Mouse (Mus musculus) heart, embryonic 12.5 days (tissue): ENCODE data around the gene Lyzl4. TPM values are rescaled to one million over a fixed set of nuclear protein-coding genes. Genes with fewer than 3 reads are reported as not detected.

Source experiments
- ATAC-seq: fragments of 200-750 bp; cut with Nextera tagmentation; 2 replicates; pipeline ENCODE4 v1.8.0; 2017; ENCODE audit warnings: moderate TSS enrichment, moderate library complexity; ENCODE audit not compliant: insufficient number of reproducible peaks, low FRiP score
- H3K27ac ChIP-seq: fragments of 300-500 bp; sonication (generic); 2 replicates; pipeline ENCODE4 v1.5.1; 2016; ENCODE audit warnings: mild to moderate bottlenecking, moderate library complexity; ENCODE audit not compliant: poor library complexity, severe bottlenecking
- H3K27me3 ChIP-seq: fragments of 300-500 bp; sonication (generic); replicated peaks from 2 replicates; pipeline ENCODE4 v1.6.1; 2016; ENCODE audit warnings: mild to moderate bottlenecking, moderate library complexity
- H3K36me3 ChIP-seq: fragments of 300-500 bp; sonication (generic); 2 replicates; pipeline ENCODE4 v1.6.1; 2016; ENCODE audit warnings: mild to moderate bottlenecking, moderate library complexity
- H3K4me1 ChIP-seq: fragments of 300-500 bp; sonication (generic); replicated peaks from 2 replicates; pipeline ENCODE4 v1.6.1; 2016; ENCODE audit warnings: mild to moderate bottlenecking
- H3K4me2 ChIP-seq: fragments of 300-500 bp; sonication (generic); 2 replicates; pipeline ENCODE4 v1.6.1; 2016; ENCODE audit warnings: mild to moderate bottlenecking, moderate library complexity
- H3K4me3 ChIP-seq: fragments of 300-500 bp; sonication (generic); 2 replicates; pipeline ENCODE4 v1.5.1; 2016; ENCODE audit warnings: mild to moderate bottlenecking
- H3K9ac ChIP-seq: fragments of 300-500 bp; sonication (generic); 2 replicates; pipeline ENCODE4 v1.6.1; 2016; ENCODE audit warnings: mild to moderate bottlenecking, moderate library complexity
- H3K9me3 ChIP-seq: fragments of 300-500 bp; sonication (generic); replicated peaks from 2 replicates; pipeline ENCODE4 v1.6.1; 2016; ENCODE audit warnings: mild to moderate bottlenecking, moderate library complexity
- WGBS: fragments of 180-500 bp; shearing (Covaris S2); methylation state at CpG from one replicate; pipeline ENCODE4 v1.1.7; 2016; 5-methylcytosine and 5-hydroxymethylcytosine counted together
- polyA plus RNA-seq: library from polyadenylated mRNA; unstranded; fragments of >200 nt; fragmentation: Nextera tagmentation; extraction: Ambion mirVana; gene quantifications from 2 replicates; pipeline ENCODE4 v1.2.1, GENCODE M21; 2016

Lyzl4 gene
- not detected in 2 replicates for polyA plus RNA-seq

DNA sequence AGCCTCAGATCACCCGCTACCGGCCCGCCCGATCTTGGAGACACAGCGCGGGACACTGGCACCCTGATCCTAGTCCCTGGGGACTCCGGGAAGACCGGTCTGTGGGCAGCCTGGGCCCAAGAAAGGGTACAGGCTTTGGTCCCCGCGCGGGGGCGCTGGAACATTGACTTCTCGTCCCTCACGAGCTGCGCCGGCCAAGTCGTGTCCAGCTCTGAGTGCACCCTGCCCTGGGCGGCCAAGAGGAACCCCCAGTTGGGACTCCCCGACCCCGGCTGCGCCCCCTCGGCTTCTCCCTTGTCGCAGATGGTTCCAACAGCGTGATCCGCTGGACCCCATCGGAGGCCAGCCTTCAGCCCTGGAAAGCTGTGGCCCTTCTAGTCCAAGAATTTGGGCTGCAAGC is at the start of gene Lyzl4:
Gene Lyzl4, minus strand, starts transcription at position 96 of the 400 bp plus-strand sequence.
- 1% methylated on average over 26 of the region's 26 CpGs for WGBS
- peak; percentile 68 for ATAC-seq
- Histone ChIP-seq H3K36me3 (no peaks in the 10 kb centered on the region), H3K27ac (no peak within 1 kb of the TSS), H3K27me3 (peaks cover 78% of the 10 kb centered on the region), H3K4me3 (peak within 1 kb of the TSS; percentile 53), H3K9ac (peak within 1 kb of the TSS; percentile 64), H3K4me1 (peaks cover 21% of the 10 kb centered on the region), H3K9me3 (no peaks in the 10 kb centered on the region), H3K4me2 (peak within 1 kb of the TSS; percentile 91)

GRCm38 (mm10) chr9:121690734-121691133 is 48.8 kb upstream of the Lyzl4 start:
- Histone ChIP-seq H3K4me2 (no peak overlapping the region), H3K9ac (no peak overlapping the region), H3K4me3 (no peak overlapping the region), H3K4me1 (0 out of 2 replicates have a peak, but pooled peaks cover 4% of the 10 kb centered on the region), H3K36me3 (peaks cover 31% of the 10 kb centered on the region), H3K9me3 (no peaks in the 10 kb centered on the region), H3K27me3 (no peaks in the 10 kb centered on the region), H3K27ac (no peak overlapping the region)
- 84% methylated on average over 7 of the region's 7 CpGs for WGBS
- no peak for ATAC-seq

GRCm38 (mm10) chr9:121690200-121690651 is 48.3 kb upstream of the Lyzl4 start:
- Histone ChIP-seq H3K4me2 (no peak overlapping the region), H3K9ac (no peak overlapping the region), H3K27me3 (no peaks in the 10 kb centered on the region), H3K9me3 (no peaks in the 10 kb centered on the region), H3K36me3 (peaks cover 36% of the 10 kb centered on the region), H3K4me3 (no peak overlapping the region), H3K27ac (no peak overlapping the region), H3K4me1 (no peaks in the 10 kb centered on the region)
- no peak for ATAC-seq
- WGBS = 84% methylated on average over 15 of the region's 15 CpGs

DNA sequence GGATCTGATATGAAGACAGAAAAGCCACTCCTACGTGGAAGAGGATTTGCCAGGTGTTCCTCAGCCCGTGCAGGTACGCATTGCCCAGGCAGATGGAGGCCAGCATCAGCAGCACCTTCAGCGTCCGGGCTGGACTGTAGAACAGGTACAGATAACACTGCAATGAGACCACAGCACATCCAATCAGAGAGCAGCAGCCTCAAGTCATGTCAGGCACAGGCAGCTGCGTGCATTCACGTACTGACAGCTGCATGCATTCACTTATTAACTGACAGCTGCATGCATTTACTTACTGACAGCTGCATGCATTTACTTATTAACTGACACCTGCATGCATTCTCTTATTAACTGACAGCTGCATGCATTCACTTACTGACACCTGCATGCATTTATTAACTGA is 42.8 kb upstream of the Lyzl4 start:
- Histone ChIP-seq H3K36me3 (peaks cover 36% of the 10 kb centered on the region), H3K4me3 (no peak overlapping the region), H3K27ac (no peak overlapping the region), H3K4me2 (no peak overlapping the region), H3K4me1 (0 out of 2 replicates have a peak, but pooled peaks cover under 1% of the 10 kb centered on the region), H3K9me3 (no peaks in the 10 kb centered on the region), H3K27me3 (no peaks in the 10 kb centered on the region), H3K9ac (no peak overlapping the region)
- WGBS = 72% methylated on average over 7 of the region's 7 CpGs
- ATAC-seq = no peak

- WGBS = 70% methylated on average over 18 of the region's 18 CpGs
- no peak for ATAC-seq
Measured at GRCm38 (mm10) chr9:121682037-121682680, 40.3 kb upstream of the Lyzl4 start.

GRCm38 (mm10) chr9:121681191-121681590 is 39.3 kb upstream of the Lyzl4 start:
- H3K4me3 ChIP-seq = no peak overlapping the region
- no peak for ATAC-seq
- no peak overlapping the region for H3K4me2 ChIP-seq
- no peak overlapping the region for H3K27ac ChIP-seq
- H3K9me3 ChIP-seq = no peaks in the 10 kb centered on the region
- H3K36me3 ChIP-seq = peaks cover 20% of the 10 kb centered on the region
- 72% methylated on average over 8 of the region's 8 CpGs for WGBS
- no peaks in the 10 kb centered on the region for H3K27me3 ChIP-seq
- H3K9ac ChIP-seq = no peak overlapping the region
- peaks cover 14% of the 10 kb centered on the region; the same call in 1 of the 2 replicates for H3K4me1 ChIP-seq

More at GRCm38 (mm10) chr9:121682037-121682680, 40.3 kb upstream of the Lyzl4 start:
- Histone ChIP-seq H3K4me2 (no peak overlapping the region), H3K4me1 (peaks cover 10% of the 10 kb centered on the region; the same call in 1 of the 2 replicates), H3K36me3 (peaks cover 25% of the 10 kb centered on the region), H3K27ac (no peak overlapping the region), H3K9me3 (no peaks in the 10 kb centered on the region), H3K9ac (no peak overlapping the region), H3K27me3 (no peaks in the 10 kb centered on the region), H3K4me3 (no peak overlapping the region)

DNA sequence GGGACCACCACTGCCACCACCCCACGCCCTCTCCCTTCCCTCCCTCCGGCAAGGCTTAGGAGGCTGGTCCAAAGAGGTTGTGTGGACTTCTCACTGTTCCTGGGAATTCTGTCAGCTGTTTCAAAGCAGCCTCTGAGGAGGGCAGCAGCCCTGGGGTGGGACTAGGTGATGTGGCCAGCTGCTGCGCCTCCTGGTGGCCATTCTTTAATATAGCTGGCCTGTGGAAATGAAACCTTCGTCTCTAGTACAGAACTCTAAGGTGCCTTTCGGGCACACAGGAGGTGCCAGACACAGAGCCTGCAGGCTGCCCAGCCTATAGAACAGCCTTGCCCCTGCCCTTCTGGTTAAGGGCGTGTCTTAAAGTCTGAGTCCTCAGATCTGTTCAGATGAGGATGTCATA is 37.7 kb upstream of the Lyzl4 start:
- no peak overlapping the region for H3K4me2 ChIP-seq
- no peak overlapping the region; the same call in 1 of the 2 replicates for H3K9ac ChIP-seq
- no peak overlapping the region for H3K27ac ChIP-seq
- ATAC-seq = peak; percentile 19; the same call in 1 of the 2 replicates
- H3K4me1 ChIP-seq = peaks cover 14% of the 10 kb centered on the region; the same call in 1 of the 2 replicates
- H3K36me3 ChIP-seq = peaks cover 9% of the 10 kb centered on the region
- no peaks in the 10 kb centered on the region for H3K27me3 ChIP-seq
- H3K9me3 ChIP-seq = no peaks in the 10 kb centered on the region
- WGBS = 18% methylated on average over 6 of the region's 6 CpGs
- no peak overlapping the region for H3K4me3 ChIP-seq

GRCm38 (mm10) chr9:121677476-121677875 is 35.6 kb upstream of the Lyzl4 start:
- peaks cover 22% of the 10 kb centered on the region for H3K4me1 ChIP-seq
- ATAC-seq = no peak
- no peaks in the 10 kb centered on the region for H3K27me3 ChIP-seq
- no peaks in the 10 kb centered on the region for H3K9me3 ChIP-seq
- H3K36me3 ChIP-seq = peaks cover 2% of the 10 kb centered on the region
- no peak overlapping the region for H3K9ac ChIP-seq
- 52% methylated on average over 8 of the region's 8 CpGs for WGBS
- no peak overlapping the region for H3K4me2 ChIP-seq
- no peak overlapping the region for H3K27ac ChIP-seq
- H3K4me3 ChIP-seq = no peak overlapping the region

DNA sequence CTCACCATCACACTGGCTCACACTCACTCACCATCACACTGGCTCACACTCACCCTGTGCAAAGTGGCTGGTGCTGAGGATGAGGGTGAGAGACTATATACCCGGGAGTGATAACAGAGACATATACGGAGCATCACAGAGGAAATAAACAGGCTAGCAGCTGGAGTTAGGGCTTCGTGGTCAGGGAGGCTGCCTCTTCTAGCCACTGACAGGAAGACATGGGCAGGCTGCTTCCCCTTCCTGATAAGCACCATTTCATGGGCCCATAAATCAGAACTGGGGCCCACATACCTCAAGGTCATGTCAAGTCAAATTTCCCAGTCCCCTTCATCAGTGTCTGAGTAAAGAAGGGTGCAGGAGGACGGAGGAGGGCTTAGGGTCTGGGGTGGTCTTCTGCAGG is 35.2 kb upstream of the Lyzl4 start:
- Histone ChIP-seq H3K4me2 (no peak overlapping the region), H3K27me3 (no peaks in the 10 kb centered on the region), H3K9me3 (no peaks in the 10 kb centered on the region), H3K4me3 (no peak overlapping the region), H3K27ac (no peak overlapping the region), H3K4me1 (peaks cover 26% of the 10 kb centered on the region), H3K9ac (no peak overlapping the region), H3K36me3 (no peaks in the 10 kb centered on the region)
- no peak for ATAC-seq
- 46% methylated on average over 4 of the region's 4 CpGs for WGBS

DNA sequence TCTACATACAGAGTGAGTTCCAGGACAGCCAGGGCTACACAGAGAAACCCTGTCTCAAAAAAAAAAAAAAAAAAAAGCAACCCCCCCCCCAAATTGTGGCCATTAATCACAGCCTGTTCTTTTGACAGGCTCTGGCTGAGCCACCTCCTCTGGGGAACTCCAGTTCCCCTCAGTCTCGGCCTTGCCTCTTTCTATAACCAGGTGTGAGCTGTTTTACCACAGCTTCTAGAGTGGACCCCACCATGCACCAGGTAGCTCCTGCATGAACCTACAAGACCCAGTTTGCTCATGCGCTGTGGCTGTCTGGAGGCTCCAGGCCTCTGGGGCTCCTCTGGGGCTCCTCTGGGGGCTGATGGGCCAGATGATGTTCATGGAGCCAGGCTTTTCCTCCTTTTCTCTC is 33.7 kb upstream of the Lyzl4 start:
- peaks cover 34% of the 10 kb centered on the region for H3K4me1 ChIP-seq
- no peak overlapping the region for H3K9ac ChIP-seq
- no peaks in the 10 kb centered on the region for H3K36me3 ChIP-seq
- no peak overlapping the region for H3K27ac ChIP-seq
- 84% methylated on average over 2 of the region's 2 CpGs for WGBS
- H3K4me2 ChIP-seq = no peak overlapping the region
- no peaks in the 10 kb centered on the region for H3K9me3 ChIP-seq
- ATAC-seq = no peak
- H3K4me3 ChIP-seq = no peak overlapping the region
- peaks cover 6% of the 10 kb centered on the region for H3K27me3 ChIP-seq

DNA sequence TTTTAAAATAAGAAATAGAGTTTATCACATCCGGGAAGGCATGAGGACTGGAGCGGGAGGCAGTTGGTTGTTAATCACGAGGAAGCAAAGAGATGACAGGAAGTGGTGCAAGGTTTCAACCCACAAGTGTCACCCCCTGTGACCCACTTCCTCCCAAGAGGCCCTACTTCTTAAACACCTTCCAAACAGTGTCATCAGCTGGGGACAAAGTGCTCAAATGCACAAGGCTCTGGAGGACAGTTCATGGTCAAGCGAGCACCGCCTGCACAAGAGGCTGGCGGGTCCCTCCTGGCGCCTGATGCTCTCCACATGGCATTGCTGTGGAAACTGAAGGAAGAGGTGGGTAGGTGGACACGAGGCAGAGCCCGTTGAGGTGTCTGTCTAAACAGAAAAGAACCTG is 33.1 kb upstream of the Lyzl4 start:
- Histone ChIP-seq H3K4me2 (no peak overlapping the region), H3K27me3 (peaks cover 12% of the 10 kb centered on the region), H3K4me3 (no peak overlapping the region), H3K27ac (no peak overlapping the region), H3K36me3 (no peaks in the 10 kb centered on the region), H3K9me3 (no peaks in the 10 kb centered on the region), H3K9ac (no peak overlapping the region), H3K4me1 (peaks cover 40% of the 10 kb centered on the region)
- whole genome bisulfite sequencing = 76% methylated on average over 9 of the region's 9 CpGs
- no peak for ATAC-seq

- no peak for ATAC-seq
- H3K9me3 ChIP-seq = no peaks in the 10 kb centered on the region
- no peak overlapping the region for H3K9ac ChIP-seq
- no peaks in the 10 kb centered on the region for H3K36me3 ChIP-seq
- no peak overlapping the region for H3K4me3 ChIP-seq
- H3K27me3 ChIP-seq = peaks cover 19% of the 10 kb centered on the region
- no peak overlapping the region for H3K4me2 ChIP-seq
- WGBS = 89% methylated on average over 5 of the region's 5 CpGs
- H3K27ac ChIP-seq = no peak overlapping the region
- H3K4me1 ChIP-seq = peaks cover 41% of the 10 kb centered on the region
Measured at GRCm38 (mm10) chr9:121673716-121674115, 31.8 kb upstream of the Lyzl4 start.
